Mouse (Mus musculus): ENCODE measurements around the gene Rec8. TPM values are rescaled to one million over a fixed set of nuclear protein-coding genes. Genes with fewer than 3 reads are reported as not detected.

Gene Rec8
- total and polyA plus RNA-seq, 3 experiments = not detected

DNA sequence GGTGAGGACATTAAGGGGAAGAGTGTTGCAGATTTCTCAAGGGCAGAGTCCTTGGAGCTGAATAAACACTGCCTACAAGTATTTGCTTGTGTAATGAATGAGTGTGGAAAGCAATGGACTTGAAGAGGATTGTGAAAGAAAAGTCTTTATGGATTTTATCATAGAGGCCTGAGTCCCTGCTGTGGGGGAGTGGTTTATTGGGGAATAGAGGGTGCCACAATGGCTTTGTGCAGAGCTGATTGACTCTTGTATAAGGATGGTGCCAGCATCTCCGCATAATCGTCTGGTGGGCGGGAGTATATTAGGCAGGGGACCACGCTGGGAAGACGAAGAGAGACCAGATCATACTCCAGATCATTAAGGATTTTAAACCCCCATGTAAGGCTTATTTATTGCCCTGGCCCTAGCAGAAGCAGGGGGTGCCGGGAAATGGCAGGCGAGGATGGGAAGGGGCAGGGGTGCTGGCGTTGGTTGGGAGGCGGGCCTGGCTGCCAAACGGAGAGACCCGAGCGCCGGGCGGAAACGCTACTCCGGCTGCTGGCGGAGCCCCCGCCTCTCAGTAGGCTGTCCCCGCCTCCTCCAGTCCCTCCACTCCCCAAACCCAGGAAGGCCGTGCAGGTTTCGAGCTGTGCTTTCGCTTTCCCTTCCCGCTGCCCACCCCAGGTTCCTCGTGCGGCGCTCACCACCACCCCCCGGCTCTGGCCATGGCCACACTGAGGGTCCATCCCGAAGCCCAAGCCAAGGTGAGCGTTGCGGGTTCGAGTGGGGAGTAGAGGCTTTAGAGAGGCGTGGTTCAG is 39.8 kb upstream of the Rec8 start, which contains the start of gene Psme1:
Gene Psme1 (plus strand): TSS at position 253 of the 797 bp plus-strand sequence.
- dilution Hi-C loops (cut with MboI; ENCODE audit: extremely low pct_ligation_motif_present, extremely low pct_unique_long_range_greater_than_20kb, low sequenced_read_pairs) = no loop called here

GRCm38 (mm10) chr14:55578668-55579269 is 39.1 kb upstream of the Rec8 start:
- in situ Hi-C loops (cut with MboI; ENCODE audit: low pct_ligation_motif_present, low pct_unique_long_range_greater_than_20kb, low sequenced_read_pairs) = no loop called here
- H3K27me3 ChIP-seq (replicated peaks) = no peaks in the 10 kb centered on the region

More for the DNA sequence above, 39.8 kb upstream of the Rec8 start, which contains the start of gene Psme1:
- Histone ChIP-seq H3K79me2 (replicated peaks; ENCODE audit: control insufficient read depth, extremely low read depth, insufficient read depth, poor library complexity, severe bottlenecking) (peaks cover 12% of the 10 kb centered on the region), H3K4me2 (ENCODE audit: insufficient read depth, low read depth, poor library complexity, severe bottlenecking) (peak within 1 kb of the TSS; percentile 92), H3K9me3 (replicated peaks; ENCODE audit: low read length) (no peaks in the 10 kb centered on the region), H3K27ac (ENCODE audit: insufficient read depth, low read depth) (peak within 1 kb of the TSS; percentile 77), H3K27me3 (replicated peaks) (no peaks in the 10 kb centered on the region), H3K4me1 (ENCODE audit: control insufficient read depth in 1 of 2, insufficient read depth in 2 of 2) (peaks cover 13 to 34% of the 10 kb centered on the region in 2 experiments), H3K4me3 (replicated peaks in 1 of 3; ENCODE audit: low read depth in 2 of 3, low read length in 2 of 3, poor library complexity in 1 of 3) (peak within 1 kb of the TSS; percentile 75 to 96 (median 95)), H3K9ac (ENCODE audit: insufficient read depth, low read depth) (peak within 1 kb of the TSS; percentile 83), H3K36me3 (replicated peaks in 1 of 2; ENCODE audit: control insufficient read depth in 1 of 2, insufficient read depth in 1 of 2, low read length in 1 of 2) (peaks cover 19 to 33% of the 10 kb centered on the region in 2 experiments)
- peak; percentile 86 for DNase-seq (ENCODE audit: extremely low read depth)
- TF ChIP-seq MAX (IDR thresholded peaks at IDR 0.05; ENCODE audit: low read length) (peak; percentile 57; the same call in 1 of the 2 replicates), ZMIZ1 (IDR thresholded peaks at IDR 0.05; ENCODE audit: low read depth, low read length) (peak; percentile 73; the same call in 1 of the 2 replicates), E2F4 (IDR thresholded peaks at IDR 0.05; ENCODE audit: insufficient replicate concordance, low read depth, low read length) (0 out of 2 replicates have a peak, but pooled peaks have one; percentile 23), RCOR1 (conservative IDR thresholded peaks at IDR 0.05; ENCODE audit: low read depth, low read length) (no peak), RAD21 (IDR thresholded peaks at IDR 0.05; ENCODE audit: low read depth, low read length) (no peak), NRF1 (IDR thresholded peaks at IDR 0.05; ENCODE audit: low read depth, low read length) (no peak), TBP (conservative IDR thresholded peaks at IDR 0.05; ENCODE audit: low read depth, low read length) (peak; percentile 68), SMC3 (IDR thresholded peaks at IDR 0.05; ENCODE audit: low read depth, low read length) (no peak), MYC (IDR thresholded peaks at IDR 0.05; ENCODE audit: low read depth, low read length) (peak; percentile 78), IRF4 (IDR thresholded peaks at IDR 0.05; ENCODE audit: low read depth, low read length) (peak; percentile 83), BHLHE40 (IDR thresholded peaks at IDR 0.05; ENCODE audit: low read depth, low read length) (peak; percentile 49), POLR2A (IDR thresholded peaks at IDR 0.05; ENCODE audit: low read depth, low read length) (peak; percentile 71), GABPA (IDR thresholded peaks at IDR 0.05; ENCODE audit: insufficient replicate concordance, low read depth, low read length) (no peak), EP300 (IDR thresholded peaks at IDR 0.05; ENCODE audit: low read length) (no peak; the same call in 1 of the 2 replicates), POLR2AphosphoS2 (IDR thresholded peaks at IDR 0.05; ENCODE audit: low read depth, low read length) (no peak), HCFC1 (IDR thresholded peaks at IDR 0.05; ENCODE audit: low read depth, low read length) (peak; percentile 64; the same call in 1 of the 2 replicates), ZNF384 (IDR thresholded peaks at IDR 0.05; ENCODE audit: low read depth, low read length) (no peak), ZKSCAN1 (IDR thresholded peaks at IDR 0.05; ENCODE audit: borderline replicate concordance, low read depth, low read length) (no peak), ZC3H11A (IDR thresholded peaks at IDR 0.05; ENCODE audit: low read depth, low read length) (no peak), KAT2A (IDR thresholded peaks at IDR 0.05; ENCODE audit: insufficient replicate concordance, low read length) (no peak), JUN (IDR thresholded peaks at IDR 0.05; ENCODE audit: insufficient read depth, low read depth, low read length) (no peak), MAZ (IDR thresholded peaks at IDR 0.05; ENCODE audit: low read depth, low read length) (peak; percentile 81), ETS1 (conservative IDR thresholded peaks at IDR 0.05; ENCODE audit: low read depth, low read length) (peak; percentile 50), MEF2A (IDR thresholded peaks at IDR 0.05; ENCODE audit: borderline replicate concordance, low read depth, low read length) (peak; percentile 26; the same call in 1 of the 2 replicates), SIN3A (IDR thresholded peaks at IDR 0.05; ENCODE audit: low read length) (peak; percentile 74), MXI1 (IDR thresholded peaks at IDR 0.05; ENCODE audit: low read depth, low read length) (peak; percentile 85; the same call in 1 of the 2 replicates), CTCF (conservative IDR thresholded peaks at IDR 0.05 in 1 of 2, IDR thresholded peaks at IDR 0.05 in 1 of 2; ENCODE audit: low read depth in 2 of 2, low read length in 2 of 2) (no peak), USF2 (conservative IDR thresholded peaks at IDR 0.05; ENCODE audit: low read depth, low read length) (no peak), CHD2 (IDR thresholded peaks at IDR 0.05; ENCODE audit: low read length) (0 out of 2 replicates have a peak, but pooled peaks have one; percentile 19), MAFK (IDR thresholded peaks at IDR 0.05; ENCODE audit: insufficient replicate concordance, low read length) (no peak), PAX5 (IDR thresholded peaks at IDR 0.05; ENCODE audit: low read length) (no peak), TCF12 (IDR thresholded peaks at IDR 0.05; ENCODE audit: low read depth, low read length) (peak; percentile 45; the same call in 1 of the 2 replicates), USF1 (IDR thresholded peaks at IDR 0.05; ENCODE audit: low read depth, low read length) (no peak), ELF1 (IDR thresholded peaks at IDR 0.05; ENCODE audit: low read depth, low read length) (peak; percentile 85), UBTF (IDR thresholded peaks at IDR 0.05; ENCODE audit: low read depth, low read length) (0 out of 2 replicates have a peak, but pooled peaks have one; percentile 35), JUND (conservative IDR thresholded peaks at IDR 0.05; ENCODE audit: low read depth, low read length) (no peak), CHD1 (IDR thresholded peaks at IDR 0.05; ENCODE audit: low read depth, low read length) (no peak), NELFE (IDR thresholded peaks at IDR 0.05; ENCODE audit: low read depth, low read length) (peak; percentile 87)
- in situ Hi-C loops (cut with MboI; ENCODE audit: low pct_ligation_motif_present, low pct_unique_long_range_greater_than_20kb, low sequenced_read_pairs) = no loop called here

More at GRCm38 (mm10) chr14:55578668-55579269, 39.1 kb upstream of the Rec8 start:
- Histone ChIP-seq H3K9ac (ENCODE audit: insufficient read depth, low read depth) (peak overlapping the region; percentile 83), H3K4me3 (replicated peaks in 1 of 3; ENCODE audit: low read depth in 2 of 3, low read length in 2 of 3, poor library complexity in 1 of 3) (peak overlapping the region; percentile 75 to 96 (median 95)), H3K36me3 (replicated peaks in 1 of 2; ENCODE audit: control insufficient read depth in 1 of 2, insufficient read depth in 1 of 2, low read length in 1 of 2) (peaks cover 19 to 36% of the 10 kb centered on the region in 2 experiments), H3K79me2 (replicated peaks; ENCODE audit: control insufficient read depth, extremely low read depth, insufficient read depth, poor library complexity, severe bottlenecking) (peaks cover 12% of the 10 kb centered on the region), H3K27ac (ENCODE audit: insufficient read depth, low read depth) (peak overlapping the region; percentile 77), H3K4me1 (ENCODE audit: control insufficient read depth in 1 of 2, insufficient read depth in 2 of 2) (peaks cover 13 to 34% of the 10 kb centered on the region in 2 experiments), H3K4me2 (ENCODE audit: insufficient read depth, low read depth, poor library complexity, severe bottlenecking) (peak overlapping the region; percentile 92), H3K9me3 (replicated peaks; ENCODE audit: low read length) (no peaks in the 10 kb centered on the region)
- dilution Hi-C loops (cut with MboI; ENCODE audit: extremely low pct_ligation_motif_present, extremely low pct_unique_long_range_greater_than_20kb, low sequenced_read_pairs) = no loop called here
- peak; percentile 45 for DNase-seq (ENCODE audit: extremely low read depth)
- TF ChIP-seq TBP (conservative IDR thresholded peaks at IDR 0.05; ENCODE audit: low read depth, low read length) (no peak), MXI1 (IDR thresholded peaks at IDR 0.05; ENCODE audit: low read depth, low read length) (no peak), NELFE (IDR thresholded peaks at IDR 0.05; ENCODE audit: low read depth, low read length) (no peak), MYC (IDR thresholded peaks at IDR 0.05; ENCODE audit: low read depth, low read length) (no peak), ZKSCAN1 (IDR thresholded peaks at IDR 0.05; ENCODE audit: borderline replicate concordance, low read depth, low read length) (no peak), MAZ (IDR thresholded peaks at IDR 0.05; ENCODE audit: low read depth, low read length) (0 out of 2 replicates have a peak, but pooled peaks have one; percentile 10), TCF12 (IDR thresholded peaks at IDR 0.05; ENCODE audit: low read depth, low read length) (peak; percentile 33; the same call in 1 of the 2 replicates), E2F4 (IDR thresholded peaks at IDR 0.05; ENCODE audit: insufficient replicate concordance, low read depth, low read length) (no peak), HCFC1 (IDR thresholded peaks at IDR 0.05; ENCODE audit: low read depth, low read length) (no peak), ZC3H11A (IDR thresholded peaks at IDR 0.05; ENCODE audit: low read depth, low read length) (no peak), CHD1 (IDR thresholded peaks at IDR 0.05; ENCODE audit: low read depth, low read length) (no peak), RCOR1 (conservative IDR thresholded peaks at IDR 0.05; ENCODE audit: low read depth, low read length) (no peak)

Data from CH12.LX (cell line).